ENCODE assay signal across 15 mouse cellular contexts in the genomic region with DNA sequence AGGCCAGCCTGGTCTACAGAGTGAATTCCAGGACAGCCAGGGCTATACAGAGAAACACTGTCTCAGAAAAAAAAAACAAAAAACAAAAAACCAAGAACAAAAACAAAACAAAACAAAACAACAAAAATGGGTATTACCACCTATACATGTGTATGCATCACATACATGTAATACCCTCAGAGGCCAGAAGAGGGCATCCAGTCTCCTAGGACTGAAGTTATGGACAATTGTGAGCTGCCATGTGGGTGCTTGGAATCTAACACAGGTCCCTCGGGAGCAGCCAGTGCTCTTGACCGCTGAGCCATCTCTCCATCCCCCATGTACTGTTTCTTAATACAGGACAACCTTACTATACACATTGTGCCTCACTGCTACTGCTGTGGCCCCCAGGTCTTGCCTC. TPM values are rescaled to one million over a fixed set of nuclear protein-coding genes. Genes with fewer than 3 reads are reported as not detected.
DNase-seq lines count a peak whose midpoint lies in the region; ATAC-seq and TF ChIP-seq lines count a peak whose summit lies in the region.
"Had no signal": no experiment of that assay in that cellular context is flagged by ENCODE, and none has a peak within 500 bp of the region (broad histone marks: within the 10 kb centered on the region; RNA-seq: fewer than 3 reads in every experiment).

No protein-coding gene starts in this region.

- H3K36me3 ChIP-seq in hindbrain, embryonic 13.5 days = no peaks in the 10 kb centered on the region
- H3K36me3 ChIP-seq: heart, embryonic 15.5 days; limb, embryonic 12.5 days; neural tube, embryonic 13.5 days had no signal

- no peak for DNase-seq in layer of hippocampus, adult 2 months (ENCODE audit: low spot score in 2 of 2)
- no peak for DNase-seq in layer of hippocampus, adult 18-20 months (ENCODE audit: low spot score in 2 of 2)
- DNase-seq in 3T3-L1 (ENCODE audit: low read depth, low spot score) = peak; percentile 31
- peak; percentile 31 to 34 for DNase-seq in B cell, adult 2 months
- no peak for DNase-seq in heart, adult 8-10 months (ENCODE audit: low spot score)
- DNase-seq: cerebellum, postnatal 36 days; right cerebral cortex, postnatal 4 days; thymus, adult 18-20 months had no signal

- H3K9me3 ChIP-seq in hindbrain, embryonic 13.5 days = no peaks in the 10 kb centered on the region
- H3K9me3 ChIP-seq: heart, embryonic 15.5 days; limb, embryonic 12.5 days; neural tube, embryonic 13.5 days had no signal

- peaks cover 29% of the 10 kb centered on the region; the same call in 1 of the 2 replicates for H3K4me1 ChIP-seq in brown adipose tissue, adult 24 weeks (ENCODE audit: control insufficient read depth, insufficient read depth, insufficient read length, low read length)
- H3K4me1 ChIP-seq in hindbrain, embryonic 13.5 days (replicated peaks) = no peaks in the 10 kb centered on the region
- H3K4me1 ChIP-seq: forebrain, embryonic 13.5 days had no signal

- H3K27ac ChIP-seq in layer of hippocampus, adult 2 months = no peak overlapping the region
- H3K27ac ChIP-seq in brown adipose tissue, adult 24 weeks (replicated peaks; ENCODE audit: low read depth, low read length) = peak overlapping the region; percentile 36; the same call in 1 of the 2 replicates
- H3K27ac ChIP-seq in hindbrain, embryonic 13.5 days = no peak overlapping the region
- H3K27ac ChIP-seq: forebrain, embryonic 13.5 days; heart, embryonic 15.5 days; limb, embryonic 12.5 days; neural tube, embryonic 13.5 days had no signal

- no peak overlapping the region for H3K4me3 ChIP-seq in layer of hippocampus, adult 2 months
- no peak overlapping the region for H3K4me3 ChIP-seq in brown adipose tissue, adult 24 weeks (ENCODE audit: insufficient read depth, low read depth, low read length)
- no peak overlapping the region for H3K4me3 ChIP-seq in hindbrain, embryonic 13.5 days
- H3K4me3 ChIP-seq: forebrain, embryonic 13.5 days; heart, embryonic 15.5 days; limb, embryonic 12.5 days; neural tube, embryonic 13.5 days had no signal

- H3K27me3 ChIP-seq in hindbrain, embryonic 13.5 days = no peaks in the 10 kb centered on the region
- H3K27me3 ChIP-seq: forebrain, embryonic 13.5 days; heart, embryonic 15.5 days; limb, embryonic 12.5 days; neural tube, embryonic 13.5 days; Patski had no signal

- 100% methylated on average over 2 of the region's 2 CpGs for WGBS in hindbrain, embryonic 13.5 days

- no peak for ATAC-seq in hindbrain, embryonic 13.5 days (ENCODE audit: low FRiP score)
- ATAC-seq: forebrain, embryonic 13.5 days had no signal

- peak; percentile 35 for TF ChIP-seq CTCF in layer of hippocampus, adult 2 months (conservative IDR thresholded peaks at IDR 0.05)

- H3K4me2 ChIP-seq in hindbrain, embryonic 13.5 days = no peak overlapping the region
- H3K4me2 ChIP-seq: forebrain, embryonic 13.5 days; heart, embryonic 15.5 days; limb, embryonic 12.5 days; neural tube, embryonic 13.5 days had no signal

- H3K9ac ChIP-seq in hindbrain, embryonic 13.5 days = no peak overlapping the region
- H3K9ac ChIP-seq: forebrain, embryonic 13.5 days; heart, embryonic 15.5 days; limb, embryonic 12.5 days; neural tube, embryonic 13.5 days had no signal

RNA-seq across cellular contexts. Expression of a gene that starts 29.6 kb away (rescaled TPM):
- total RNA-seq in layer of hippocampus, adult 2 months (2021) = 10 to 100 TPM; 77.1 TPM
- 10 to 100 TPM; 76.0 to 77.2 TPM for total RNA-seq in layer of hippocampus, adult 18-20 months (2021)
- 6.3 and 15.4 TPM in 2 replicates for polyA plus RNA-seq in brown adipose tissue, adult 24 weeks (2012; ENCODE audit: insufficient read depth, insufficient read length, missing spikeins)
- 7.0 and 7.1 TPM in 2 replicates for polyA plus RNA-seq in hindbrain, embryonic 13.5 days (2015; fragmentation: Nextera tagmentation; extraction: Ambion mirVana)
- 10 to 100 TPM in 1 of 4 experiments, 1 to 10 TPM in 3; 6.8 to 10.9 (median 8.6) TPM for total RNA-seq in heart, adult 8-10 months (2022)

RNA-seq across cellular contexts. Expression of a gene that starts 54.3 kb away (rescaled TPM):
- total RNA-seq in layer of hippocampus, adult 2 months (2021) = 10 to 100 TPM; 54.5 to 57.6 TPM
- 10 to 100 TPM; 57.2 to 59.5 TPM for total RNA-seq in layer of hippocampus, adult 18-20 months (2021)
- 9.2 and 11.0 TPM in 2 replicates for polyA plus RNA-seq in brown adipose tissue, adult 24 weeks (2012; ENCODE audit: insufficient read depth, insufficient read length, missing spikeins)
- 46.2 and 50.1 TPM in 2 replicates for polyA plus RNA-seq in hindbrain, embryonic 13.5 days (2015; fragmentation: Nextera tagmentation; extraction: Ambion mirVana)
- total RNA-seq in heart, adult 8-10 months (2022) = 1 to 10 TPM; 6.4 to 7.8 (median 7.0) TPM

RNA-seq across cellular contexts. Expression of a gene that starts 55.3 kb away (rescaled TPM):
- total RNA-seq in layer of hippocampus, adult 2 months (2021) = 1 to 10 TPM; 4.3 to 4.5 TPM
- total RNA-seq in layer of hippocampus, adult 18-20 months (2021) = 1 to 10 TPM; 4.6 to 4.8 TPM
- 1.8 and 2.1 TPM in 2 replicates for polyA plus RNA-seq in brown adipose tissue, adult 24 weeks (2012; ENCODE audit: insufficient read depth, insufficient read length, missing spikeins)
- 5.1 and 5.9 TPM in 2 replicates for polyA plus RNA-seq in hindbrain, embryonic 13.5 days (2015; fragmentation: Nextera tagmentation; extraction: Ambion mirVana)
- 1 to 10 TPM; 3.4 to 4.4 (median 3.5) TPM for total RNA-seq in heart, adult 8-10 months (2022)

Comparison
In these comparisons a context has a peak if more than half of its experiments do, and no peak if none do; other contexts are left out.
1. DNase-seq: peak in 3T3-L1 (single experiment) and B cell, adult 2 months (2 of 2); none in layer of hippocampus, adult 2 months (0 of 2), layer of hippocampus, adult 18-20 months (0 of 2) and heart, adult 8-10 months (single experiment).
2. RNA of a gene that starts 29.6 kb away (total RNA-seq): 76.0 to 77.2 TPM in layer of hippocampus, adult 18-20 months and 77.1 TPM in layer of hippocampus, adult 2 months; 6.8 to 10.9 TPM in heart, adult 8-10 months; every median in the first group is over 4 times any median in the second.
3. RNA of a gene that starts 54.3 kb away (total RNA-seq): 57.2 to 59.5 TPM in layer of hippocampus, adult 18-20 months and 54.5 to 57.6 TPM in layer of hippocampus, adult 2 months; 6.4 to 7.8 TPM in heart, adult 8-10 months; every median in the first group is over 4 times any median in the second.